Mouse (Mus musculus): Measurements from ENCODE around the gene Abhd16b. TPM values are rescaled to one million over a fixed set of nuclear protein-coding genes. Genes with fewer than 3 reads are reported as not detected.

Gene Abhd16b
- 0.09 and 0.12 TPM in 2 replicates for polyA plus RNA-seq (2015; fragmentation: Nextera tagmentation; extraction: Ambion mirVana)

DNA sequence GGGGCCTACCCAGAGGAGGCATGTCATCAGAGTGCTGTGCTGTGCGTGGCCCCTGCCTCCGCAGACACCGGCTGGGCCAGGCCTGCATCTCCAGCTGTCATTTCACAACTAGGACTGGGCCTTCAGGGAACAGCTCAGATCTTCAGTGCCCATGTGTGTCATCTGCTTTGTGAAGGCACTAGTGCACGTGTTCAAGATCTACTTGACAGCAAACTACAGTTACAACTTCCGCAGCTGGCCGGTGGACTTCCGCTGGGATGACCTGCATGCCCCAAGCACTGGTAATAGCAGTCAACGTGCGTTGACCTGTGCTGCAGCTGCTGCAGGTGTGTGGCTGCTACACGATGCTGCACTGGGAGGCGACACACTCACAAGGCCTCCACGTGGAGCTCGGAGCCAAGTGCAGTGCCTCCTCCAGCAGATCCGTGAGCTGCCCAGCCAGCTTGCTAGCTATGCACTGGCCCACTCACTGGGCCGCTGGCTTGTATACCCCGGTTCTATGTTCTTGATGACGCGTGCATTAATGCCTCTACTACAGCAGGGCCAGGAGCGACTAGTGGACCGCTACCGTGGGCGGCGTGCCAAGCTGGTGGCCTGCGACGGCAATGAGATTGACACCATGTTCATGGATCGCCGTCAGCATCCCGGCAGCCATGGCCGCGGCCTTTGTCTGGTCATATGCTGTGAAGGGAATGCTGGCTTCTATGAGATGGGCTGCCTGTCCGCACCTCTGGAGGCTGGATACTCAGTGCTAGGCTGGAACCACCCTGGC is at the start of gene Abhd16b:
Gene Abhd16b, plus strand, starts transcription at position 51 of the 772 bp plus-strand sequence.
- Histone ChIP-seq H3K4me3 (no peak within 1 kb of the TSS), H3K27ac (no peak within 1 kb of the TSS), H3K4me1 (peaks cover 14% of the 10 kb centered on the region), H3K9me3 (no peaks in the 10 kb centered on the region), H3K9ac (no peak within 1 kb of the TSS), H3K27me3 (replicated peaks) (no peaks in the 10 kb centered on the region), H3K4me2 (no peak within 1 kb of the TSS), H3K36me3 (replicated peaks) (no peaks in the 10 kb centered on the region)
- ATAC-seq (replicated peaks) = no peak
- 85% methylated on average over 31 of the region's 31 CpGs for WGBS

DNA sequence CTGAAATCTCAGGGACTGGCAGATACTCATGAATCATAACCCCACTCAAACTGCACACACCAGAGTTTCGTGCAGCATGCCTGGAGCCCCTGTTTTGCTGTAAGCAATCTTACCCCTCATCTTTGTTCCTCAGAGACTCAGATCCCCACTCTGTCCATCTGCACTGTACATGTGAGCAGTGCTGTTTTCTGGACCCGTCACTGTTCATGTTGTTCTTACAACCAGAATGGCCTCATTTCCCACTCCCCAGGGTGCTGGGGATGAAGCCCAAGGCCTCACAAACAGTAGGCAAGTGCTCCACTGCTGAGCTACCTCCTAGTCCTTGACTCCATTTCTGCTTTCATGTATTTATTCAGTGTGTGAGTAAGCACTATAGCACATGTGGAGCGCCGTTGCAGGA is 40.8 kb upstream of the Abhd16b start:
- Histone ChIP-seq H3K9ac (no peak overlapping the region), H3K27ac (no peak overlapping the region), H3K4me3 (no peak overlapping the region), H3K9me3 (no peaks in the 10 kb centered on the region), H3K4me1 (peaks cover 2% of the 10 kb centered on the region), H3K36me3 (replicated peaks) (no peaks in the 10 kb centered on the region), H3K4me2 (no peak overlapping the region), H3K27me3 (replicated peaks) (no peaks in the 10 kb centered on the region)
- ATAC-seq (replicated peaks) = no peak
- WGBS = 68% methylated on average over 4 of the region's 4 CpGs

DNA sequence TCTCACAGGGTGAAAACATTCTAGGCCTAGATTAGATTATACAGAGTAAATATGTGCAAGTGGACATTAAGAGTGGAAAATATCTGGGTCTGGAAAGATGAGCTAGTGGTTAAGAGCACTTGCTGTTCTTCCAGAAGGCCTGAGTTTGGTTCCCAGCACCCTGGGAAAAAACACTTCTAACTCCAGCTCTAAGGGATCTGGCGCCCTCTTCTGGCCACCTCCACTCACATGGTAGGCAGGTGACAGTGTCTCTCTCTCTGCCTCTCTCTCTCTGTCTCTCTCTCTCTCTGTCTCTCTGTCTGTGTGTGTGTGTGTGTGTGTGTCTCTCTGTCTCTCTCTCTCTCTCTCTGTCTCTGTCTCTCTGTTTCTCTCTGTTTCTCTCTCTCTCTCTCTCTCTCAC is 39.7 kb upstream of the Abhd16b start:
- Histone ChIP-seq H3K27ac (no peak overlapping the region), H3K36me3 (replicated peaks) (no peaks in the 10 kb centered on the region), H3K4me2 (no peak overlapping the region), H3K4me3 (no peak overlapping the region), H3K9ac (no peak overlapping the region), H3K4me1 (peaks cover 8% of the 10 kb centered on the region), H3K9me3 (no peaks in the 10 kb centered on the region), H3K27me3 (replicated peaks) (no peaks in the 10 kb centered on the region)
- 23% methylated on average over 1 of the region's 1 CpGs for WGBS
- ATAC-seq (replicated peaks) = no peak

DNA sequence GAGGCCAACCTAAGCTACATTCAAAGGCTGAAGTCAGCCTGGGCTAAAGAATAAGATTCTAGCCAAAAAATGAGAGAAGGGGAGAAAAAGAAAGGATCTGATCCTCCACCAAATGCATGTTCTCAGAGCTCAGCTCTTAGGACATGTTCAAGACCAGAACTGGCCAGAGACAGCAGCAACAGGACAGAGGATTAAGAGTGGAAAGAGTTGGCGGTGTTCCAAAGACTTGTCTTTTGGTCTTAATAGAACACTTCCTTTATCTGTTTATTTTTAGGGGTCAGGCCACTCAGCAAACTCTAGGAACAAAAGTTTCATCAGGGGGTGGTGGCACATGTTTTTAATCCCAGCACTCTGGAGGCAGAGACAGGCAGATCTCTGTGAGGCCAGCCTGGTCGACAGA is 37.1 kb upstream of the Abhd16b start:
- Histone ChIP-seq H3K4me3 (no peak overlapping the region), H3K27ac (no peak overlapping the region), H3K9me3 (no peaks in the 10 kb centered on the region), H3K9ac (no peak overlapping the region), H3K36me3 (replicated peaks) (no peaks in the 10 kb centered on the region), H3K4me2 (no peak overlapping the region), H3K27me3 (replicated peaks) (no peaks in the 10 kb centered on the region), H3K4me1 (peaks cover 17% of the 10 kb centered on the region)
- 82% methylated on average over 2 of the region's 2 CpGs for WGBS
- no peak for ATAC-seq (replicated peaks)

DNA sequence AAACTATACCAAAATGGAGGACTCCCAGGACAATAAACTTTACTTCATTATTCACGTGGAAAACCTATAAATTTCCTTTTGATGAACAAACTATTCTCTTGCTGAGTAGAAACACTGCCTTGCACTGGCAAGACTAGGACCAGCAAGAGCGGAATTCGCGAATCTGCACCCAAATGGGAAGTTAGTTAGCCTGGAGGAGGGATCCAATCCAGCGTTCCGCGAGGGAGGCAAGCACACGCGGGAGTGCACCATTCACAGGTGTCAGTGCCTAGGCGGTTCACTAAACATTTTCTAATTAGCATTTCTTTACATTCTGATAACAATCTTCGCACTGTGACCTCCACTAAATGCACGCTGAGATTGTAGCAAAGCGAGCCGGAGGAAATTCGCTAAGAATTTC is 35.2 kb upstream of the Abhd16b start:
- H3K4me1 ChIP-seq = peaks cover 17% of the 10 kb centered on the region
- H3K36me3 ChIP-seq (replicated peaks) = no peaks in the 10 kb centered on the region
- H3K27me3 ChIP-seq (replicated peaks) = no peaks in the 10 kb centered on the region
- peak overlapping the region; percentile 81; the same call in 1 of the 2 replicates for H3K9ac ChIP-seq
- H3K9me3 ChIP-seq = no peaks in the 10 kb centered on the region
- peak overlapping the region; percentile 87 for H3K4me3 ChIP-seq
- ATAC-seq (replicated peaks) = no peak
- 1% methylated on average over 15 of the region's 15 CpGs for WGBS
- peak overlapping the region; percentile 94 for H3K4me2 ChIP-seq
- no peak overlapping the region for H3K27ac ChIP-seq

DNA sequence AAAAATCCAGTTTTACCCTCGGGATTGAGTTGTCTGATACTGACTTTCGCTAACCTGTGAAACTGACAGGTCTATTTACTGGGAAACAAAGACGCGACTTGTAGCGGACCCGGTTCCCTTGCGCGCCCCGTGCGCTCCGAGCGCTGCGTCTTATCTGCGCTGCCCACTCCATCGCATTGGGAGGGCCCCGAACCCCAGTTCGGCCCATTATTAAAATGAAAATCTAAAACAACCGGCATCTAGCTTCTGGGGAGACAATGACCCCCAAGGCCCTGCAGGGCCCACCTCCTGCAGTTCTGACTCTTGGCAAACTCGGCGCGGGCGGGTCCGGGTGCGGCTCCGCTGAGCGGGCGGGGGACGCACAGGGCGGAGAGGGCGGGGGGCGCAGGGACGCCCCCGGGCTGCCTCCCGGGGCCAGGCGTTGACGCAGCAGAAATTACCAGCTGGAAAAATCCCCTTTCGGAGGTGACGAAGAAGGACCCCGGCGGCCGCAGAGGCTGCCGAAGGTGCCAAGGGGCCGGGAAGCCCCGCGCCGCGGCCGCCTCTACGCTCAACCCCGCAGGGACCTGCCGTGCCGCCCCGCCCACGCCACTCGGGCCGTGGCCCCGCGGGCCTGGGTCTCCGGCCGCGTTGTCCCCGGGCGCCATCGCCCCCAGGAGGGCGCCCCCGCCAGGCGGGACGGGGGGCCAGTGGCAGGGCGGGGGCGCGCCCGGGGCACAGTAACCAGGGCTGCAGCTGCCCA is 34.4 kb upstream of the Abhd16b start:
- Histone ChIP-seq H3K9me3 (no peaks in the 10 kb centered on the region), H3K36me3 (replicated peaks) (no peaks in the 10 kb centered on the region), H3K4me1 (peaks cover 20% of the 10 kb centered on the region), H3K27ac (peak overlapping the region; percentile 79), H3K27me3 (replicated peaks) (no peaks in the 10 kb centered on the region), H3K4me2 (peak overlapping the region; percentile 94), H3K9ac (peak overlapping the region; percentile 81), H3K4me3 (peak overlapping the region; percentile 87)
- no peak; the same call in 1 of the 2 replicates for ATAC-seq (replicated peaks)
- under 1% methylated on average over 68 of the region's 72 CpGs for WGBS

DNA sequence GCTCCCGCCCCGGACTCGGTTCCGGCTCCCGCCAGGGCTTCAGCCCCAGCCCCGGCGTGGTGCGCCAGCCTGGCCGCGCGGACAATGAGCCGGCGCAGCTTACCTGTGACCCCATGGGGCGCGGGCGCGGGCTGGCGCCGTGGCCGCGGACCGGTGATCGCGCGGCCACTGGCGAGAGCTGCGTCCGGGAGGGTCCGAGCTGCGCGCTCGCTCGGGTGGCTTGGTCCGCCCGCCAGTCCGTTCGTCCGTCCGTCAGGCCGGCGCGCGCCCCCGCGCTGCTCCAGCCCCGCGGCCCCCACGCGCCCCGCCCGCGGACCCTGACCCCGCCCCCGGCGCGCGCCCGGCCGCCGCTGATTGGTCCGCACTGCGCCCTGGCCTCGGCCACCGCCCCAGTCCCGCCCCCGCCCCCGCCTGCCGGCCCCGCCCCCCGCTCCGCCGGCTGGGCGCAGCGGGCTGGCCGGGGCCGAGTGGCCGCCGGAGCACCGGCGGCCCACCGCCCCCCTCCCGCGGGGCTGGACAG is 33.8 kb upstream of the Abhd16b start, which contains the start of gene Zbtb46:
Gene Zbtb46, minus strand, starts transcription at position 274 of the 520 bp plus-strand sequence.
- ATAC-seq (replicated peaks) = peak; percentile 91
- no peaks in the 10 kb centered on the region for H3K36me3 ChIP-seq (replicated peaks)
- peak within 1 kb of the TSS; percentile 79 for H3K27ac ChIP-seq
- under 1% methylated on average over 51 of the region's 83 CpGs for whole genome bisulfite sequencing
- peak within 1 kb of the TSS; percentile 81 for H3K9ac ChIP-seq
- H3K4me2 ChIP-seq = peak within 1 kb of the TSS; percentile 94
- peak within 1 kb of the TSS; percentile 87 for H3K4me3 ChIP-seq
- no peaks in the 10 kb centered on the region for H3K27me3 ChIP-seq (replicated peaks)
- H3K9me3 ChIP-seq = no peaks in the 10 kb centered on the region
- peaks cover 20% of the 10 kb centered on the region for H3K4me1 ChIP-seq

DNA sequence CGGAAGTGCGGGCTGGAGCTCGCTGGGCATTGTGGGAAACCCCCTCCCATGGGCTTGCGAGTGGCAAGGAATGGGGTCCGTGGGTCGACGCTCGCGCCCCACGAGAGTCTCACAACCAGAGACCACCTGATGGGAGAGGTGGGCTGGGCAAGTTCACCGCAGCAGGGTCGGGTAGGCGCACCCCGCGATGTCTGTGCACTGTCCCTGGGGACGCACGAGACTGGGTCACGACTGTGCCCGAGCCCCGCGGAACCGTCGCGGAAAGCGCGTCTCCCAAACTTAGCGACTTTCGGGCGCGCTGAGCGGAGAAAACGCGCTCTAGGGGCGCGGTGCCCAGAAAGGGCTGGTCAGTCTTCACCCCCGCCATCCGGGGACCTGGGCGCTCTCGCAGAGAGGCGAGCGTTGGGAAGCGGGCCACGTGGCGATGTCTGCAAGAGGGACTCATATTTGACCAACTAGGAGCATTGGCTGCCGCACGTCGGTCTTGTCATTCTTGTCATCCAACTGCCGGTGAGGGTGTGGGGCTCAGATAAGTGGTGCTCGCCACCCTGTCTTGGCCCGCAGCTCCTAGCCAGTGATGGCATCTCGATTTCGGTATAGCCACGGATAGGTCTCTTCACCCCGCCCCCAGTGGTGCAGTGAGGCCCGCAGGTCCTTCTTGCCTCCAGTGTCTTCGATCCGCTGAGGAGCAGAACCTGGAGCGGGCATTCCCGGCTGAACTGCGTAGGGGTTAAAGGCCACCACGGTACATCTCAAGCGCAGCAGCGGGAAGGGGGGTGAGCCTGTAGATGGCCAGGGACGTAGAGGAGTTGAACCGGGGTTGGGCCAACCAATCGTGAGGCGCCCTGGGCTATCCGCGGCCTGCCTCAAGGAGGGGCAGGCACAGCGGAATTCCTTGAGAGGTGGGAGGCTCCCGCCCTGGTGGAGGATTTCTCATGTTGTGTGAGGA is 33.1 kb upstream of the Abhd16b start:
- under 1% methylated on average over 71 of the region's 71 CpGs for WGBS
- H3K4me1 ChIP-seq = peaks cover 20% of the 10 kb centered on the region
- H3K4me3 ChIP-seq = peak overlapping the region; percentile 87
- peak; percentile 71 for ATAC-seq (replicated peaks)
- peak overlapping the region; percentile 79; the same call in 1 of the 2 replicates for H3K27ac ChIP-seq
- no peaks in the 10 kb centered on the region for H3K9me3 ChIP-seq
- H3K9ac ChIP-seq = peak overlapping the region; percentile 81
- no peaks in the 10 kb centered on the region for H3K27me3 ChIP-seq (replicated peaks)
- no peaks in the 10 kb centered on the region for H3K36me3 ChIP-seq (replicated peaks)
- peak overlapping the region; percentile 94 for H3K4me2 ChIP-seq

DNA sequence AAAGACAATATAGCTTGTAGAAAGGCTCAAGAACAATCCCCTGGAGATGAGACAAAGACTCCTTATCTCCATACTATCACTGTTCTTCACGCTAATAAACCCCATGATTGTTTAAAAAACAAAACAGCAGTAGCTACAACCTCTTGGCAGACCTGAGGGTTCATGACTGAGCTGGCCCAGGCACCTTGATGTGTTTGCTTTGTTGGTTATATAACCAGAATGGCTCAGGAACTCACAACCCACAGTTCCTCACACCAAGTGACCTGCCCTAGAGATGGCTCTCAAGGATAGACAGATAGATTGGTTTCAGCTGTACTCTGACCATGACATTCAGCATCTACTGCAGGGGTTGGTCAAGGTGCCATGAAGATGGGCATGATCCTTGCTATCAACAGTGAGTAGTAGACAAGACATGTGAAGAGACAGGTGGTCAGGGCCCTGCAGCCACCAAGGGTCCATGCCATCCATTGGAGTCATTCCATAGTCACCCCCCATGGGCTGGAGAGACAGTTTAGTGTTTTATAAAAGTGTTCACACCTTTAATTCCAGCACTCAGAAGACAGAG is 31.4 kb upstream of the Abhd16b start:
- Histone ChIP-seq H3K27ac (no peak overlapping the region), H3K4me2 (no peak overlapping the region), H3K27me3 (replicated peaks) (no peaks in the 10 kb centered on the region), H3K4me1 (peaks cover 20% of the 10 kb centered on the region), H3K9me3 (no peaks in the 10 kb centered on the region), H3K9ac (no peak overlapping the region), H3K36me3 (replicated peaks) (no peaks in the 10 kb centered on the region), H3K4me3 (no peak overlapping the region)
- 82% methylated on average over 1 of the region's 1 CpGs for WGBS
- ATAC-seq (replicated peaks) = no peak

DNA sequence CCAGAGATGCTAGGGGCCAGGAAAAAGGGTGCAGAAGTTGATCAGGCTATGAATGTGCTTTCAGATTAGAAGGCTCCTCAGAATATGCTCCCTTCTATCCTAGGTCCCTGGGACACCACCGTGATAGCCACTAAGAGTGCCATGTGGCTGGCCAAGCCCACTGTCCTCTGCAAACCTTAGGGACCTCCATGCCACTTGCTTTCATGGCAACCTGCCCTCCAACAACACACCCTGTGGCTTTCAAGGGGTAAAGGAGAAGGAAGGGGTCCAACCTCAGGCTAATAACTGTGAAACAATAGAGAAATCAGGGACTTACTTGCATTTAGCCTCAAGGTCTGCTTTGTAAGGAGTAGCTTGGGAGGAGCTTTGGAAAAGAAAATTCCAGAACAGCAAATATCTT is 30.4 kb upstream of the Abhd16b start:
- no peaks in the 10 kb centered on the region for H3K36me3 ChIP-seq (replicated peaks)
- H3K27me3 ChIP-seq (replicated peaks) = no peaks in the 10 kb centered on the region
- no peaks in the 10 kb centered on the region for H3K9me3 ChIP-seq
- H3K27ac ChIP-seq = no peak overlapping the region
- H3K4me3 ChIP-seq = no peak overlapping the region
- no peak overlapping the region for H3K9ac ChIP-seq
- WGBS = 79% methylated on average over 1 of the region's 1 CpGs
- H3K4me1 ChIP-seq = peaks cover 14% of the 10 kb centered on the region
- ATAC-seq (replicated peaks) = no peak
- H3K4me2 ChIP-seq = no peak overlapping the region

DNA sequence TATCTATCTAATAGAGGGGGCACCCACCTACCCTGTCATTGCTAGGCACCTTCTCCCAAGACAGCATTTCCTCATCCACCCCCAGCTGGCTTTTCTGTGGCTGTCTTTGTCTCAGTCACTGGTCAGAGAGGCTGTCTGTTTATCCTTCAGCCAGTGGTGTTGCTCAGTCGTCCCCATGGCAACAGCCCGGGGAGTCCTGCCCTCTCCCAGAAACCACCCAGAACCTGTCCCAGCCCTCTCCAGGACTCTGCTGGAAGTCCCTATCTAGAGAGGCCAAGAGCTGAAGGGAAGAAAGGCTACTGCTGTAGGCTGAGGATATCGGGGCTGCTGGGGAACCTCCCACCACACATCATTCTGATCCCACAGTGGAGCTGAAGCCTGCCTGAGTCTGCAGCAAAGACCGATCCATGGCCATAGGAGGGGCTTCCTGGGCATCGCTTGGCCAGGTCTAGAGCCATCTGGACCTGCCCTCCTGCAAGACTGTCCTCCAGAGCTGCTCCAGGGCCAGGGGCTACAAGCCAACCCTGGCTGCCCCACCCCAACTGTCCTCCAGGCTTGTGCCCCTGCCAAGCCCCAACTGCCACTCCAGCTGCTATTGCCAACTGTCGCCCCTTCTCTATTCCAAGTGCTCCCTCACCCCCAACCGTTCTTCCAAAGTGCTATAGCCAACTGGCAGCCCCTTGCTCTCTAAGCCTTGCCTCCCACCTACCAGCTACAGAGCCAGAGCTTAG is 29.8 kb upstream of the Abhd16b start:
- no peaks in the 10 kb centered on the region for H3K27me3 ChIP-seq (replicated peaks)
- no peak overlapping the region for H3K27ac ChIP-seq
- peaks cover 11% of the 10 kb centered on the region for H3K4me1 ChIP-seq
- H3K9me3 ChIP-seq = no peaks in the 10 kb centered on the region
- no peak overlapping the region for H3K9ac ChIP-seq
- no peak for ATAC-seq (replicated peaks)
- H3K4me2 ChIP-seq = no peak overlapping the region; the same call in 1 of the 2 replicates
- H3K4me3 ChIP-seq = no peak overlapping the region
- H3K36me3 ChIP-seq (replicated peaks) = no peaks in the 10 kb centered on the region
- 43% methylated on average over 7 of the region's 7 CpGs for WGBS
